Mouse (Mus musculus) limb, embryonic 11.5 days (tissue): Measurements from ENCODE around the gene Tmem217. TPM values are rescaled to one million over a fixed set of nuclear protein-coding genes. Genes with fewer than 3 reads are reported as not detected.
A peak's percentile ranks its signal among the peaks of the same experiment; 100 is the strongest.
"Not testable (repeated sequence)": the region's sequence is repeated elsewhere in the genome, so short reads cannot be mapped to it uniquely, and the experiment has no call there.

Experiments used
- ATAC-seq: fragments of 200-750 bp; cut with Nextera tagmentation; 2 replicates; pipeline ENCODE4 v1.8.0; 2017; ENCODE audit warnings: low read depth; ENCODE audit not compliant: insufficient number of reproducible peaks, low FRiP score, low TSS enrichment
- DNase-seq: peaks from one replicate; pipeline ENCODE4 v3.0.0-alpha.2; 2015; ENCODE audit warnings: low spot score
- H3K27ac ChIP-seq: fragments of 300-500 bp; sonication (generic); replicated peaks from 2 replicates; pipeline ENCODE4 v1.5.1; 2014; ENCODE audit warnings: low read depth, mild to moderate bottlenecking, low read length
- H3K27me3 ChIP-seq: fragments of 300-500 bp; sonication (generic); 2 replicates; pipeline ENCODE4 v1.6.1; 2014; ENCODE audit warnings: mild to moderate bottlenecking, low read length, mixed read lengths; ENCODE audit not compliant: control insufficient read depth, insufficient read depth
- H3K36me3 ChIP-seq: fragments of 300-500 bp; sonication (generic); 2 replicates; pipeline ENCODE4 v1.6.1; 2014; ENCODE audit warnings: mild to moderate bottlenecking, low read length, moderate library complexity, mixed read lengths; ENCODE audit not compliant: control insufficient read depth, insufficient read depth
- H3K4me1 ChIP-seq: fragments of 300-500 bp; sonication (generic); 2 replicates; pipeline ENCODE4 v1.6.1; 2014; ENCODE audit warnings: low read length, mixed read lengths; ENCODE audit not compliant: control insufficient read depth, insufficient read depth
- H3K4me2 ChIP-seq: fragments of 300-500 bp; sonication (generic); 2 replicates; pipeline ENCODE4 v1.6.1; 2014; ENCODE audit warnings: low read depth, mild to moderate bottlenecking, moderate library complexity; ENCODE audit not compliant: severe bottlenecking
- H3K4me3 ChIP-seq: fragments of 300-500 bp; sonication (generic); 2 replicates; pipeline ENCODE4 v1.5.1; 2014; ENCODE audit warnings: low read depth, low read length
- H3K9ac ChIP-seq: fragments of 300-500 bp; sonication (generic); 2 replicates; pipeline ENCODE4 v1.6.1; 2014; ENCODE audit warnings: mild to moderate bottlenecking, low read length
- H3K9me3 ChIP-seq: fragments of 300-500 bp; sonication (generic); 2 replicates; pipeline ENCODE4 v1.6.1; 2016; ENCODE audit warnings: low read length; ENCODE audit not compliant: control insufficient read depth
- WGBS: fragments of 180-500 bp; shearing (Covaris S2); extraction: QIAGEN DNeasy Blood & Tissue Kit; methylation state at CpG from one replicate; pipeline ENCODE4 v1.1.7; 2014; 5-methylcytosine and 5-hydroxymethylcytosine counted together
- polyA plus RNA-seq: library from polyadenylated mRNA; unstranded; fragments of >200 nt; fragmentation: Nextera tagmentation; extraction: Ambion mirVana; gene quantifications from 2 replicates; pipeline ENCODE4 v1.2.1, GENCODE M21; 2014

Tmem217 gene
- polyA plus RNA-seq, 1 experiment from 2014 or later: 0.43 TPM

- Histone ChIP-seq H3K27ac (no peak overlapping the region), H3K4me3 (no peak overlapping the region), H3K4me2 (no peak overlapping the region), H3K4me1 (no peaks in the 10 kb centered on the region), H3K9me3 (peaks cover 2% of the 10 kb centered on the region; the same call in 1 of the 2 replicates), H3K27me3 (no peaks in the 10 kb centered on the region), H3K9ac (no peak overlapping the region), H3K36me3 (no peaks in the 10 kb centered on the region)
- ATAC-seq (no peak), DNase-seq (no peak)
- WGBS: 87% methylated on average over 8 of the region's 8 CpGs
Observed at GRCm38 (mm10) chr17:29528568-29529187, 23.5 kb downstream of the Tmem217 start.

- no peak overlapping the region for H3K4me2 ChIP-seq
- peaks cover 2% of the 10 kb centered on the region; the same call in 1 of the 2 replicates for H3K9me3 ChIP-seq
- no peak for DNase-seq
- no peaks in the 10 kb centered on the region for H3K4me1 ChIP-seq
- H3K36me3 ChIP-seq: no peaks in the 10 kb centered on the region
- WGBS: 83% methylated on average over 2 of the region's 2 CpGs
- H3K9ac ChIP-seq: no peak overlapping the region
- no peak for ATAC-seq
- no peak overlapping the region for H3K4me3 ChIP-seq
- no peaks in the 10 kb centered on the region for H3K27me3 ChIP-seq
- H3K27ac ChIP-seq: no peak overlapping the region
Observed at GRCm38 (mm10) chr17:29525613-29526012, 26.6 kb downstream of the Tmem217 start.

- ATAC-seq (no peak), DNase-seq (no peak)
- 77% methylated on average over 8 of the region's 8 CpGs for WGBS
- no peaks in the 10 kb centered on the region for H3K36me3 ChIP-seq
- no peaks in the 10 kb centered on the region for H3K9me3 ChIP-seq
- no peak overlapping the region for H3K9ac ChIP-seq
- H3K4me3 ChIP-seq: no peak overlapping the region
- H3K27ac ChIP-seq: no peak overlapping the region
- H3K4me2 ChIP-seq: no peak overlapping the region
- H3K4me1 ChIP-seq: no peaks in the 10 kb centered on the region
- H3K27me3 ChIP-seq: no peaks in the 10 kb centered on the region
Observed at GRCm38 (mm10) chr17:29519731-29520130, 32.5 kb downstream of the Tmem217 start.

DNA sequence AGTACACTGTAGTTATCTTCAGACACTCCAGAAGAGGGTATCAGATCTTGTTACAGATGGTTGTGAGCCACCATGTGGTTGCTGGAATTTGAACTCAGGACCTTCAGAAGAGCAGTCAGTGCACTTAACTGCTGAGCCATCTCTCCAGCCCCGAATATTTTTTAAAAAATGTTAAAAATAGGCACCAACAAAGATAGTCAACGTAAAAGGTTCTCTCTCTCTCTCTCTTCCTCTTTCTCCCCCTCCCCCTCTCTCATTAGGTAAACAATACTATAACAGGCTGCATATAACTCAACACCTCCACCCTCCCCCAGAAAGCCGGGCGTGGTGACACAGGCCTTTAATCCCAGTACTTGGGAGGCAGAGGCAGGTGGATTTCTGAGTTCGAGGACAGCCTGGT is 33.5 kb downstream of the Tmem217 start:
- not testable (repeated sequence) for H3K4me3 ChIP-seq, H3K4me2 ChIP-seq, H3K9ac ChIP-seq, H3K27me3 ChIP-seq, H3K9me3 ChIP-seq, ATAC-seq, H3K36me3 ChIP-seq, DNase-seq, H3K4me1 ChIP-seq, H3K27ac ChIP-seq
- WGBS: 94% methylated on average over 5 of the region's 5 CpGs

- DNase-seq: peak; percentile 88
- WGBS: 3% methylated on average over 11 of the region's 11 CpGs
- Histone ChIP-seq H3K9ac (0 out of 2 replicates have a peak overlapping the region, but pooled peaks have one; percentile 27), H3K27me3 (no peaks in the 10 kb centered on the region), H3K4me2 (no peak overlapping the region), H3K9me3 (no peaks in the 10 kb centered on the region), H3K4me1 (no peaks in the 10 kb centered on the region), H3K36me3 (no peaks in the 10 kb centered on the region), H3K27ac (no peak overlapping the region), H3K4me3 (no peak overlapping the region)
- ATAC-seq: no peak
Observed at GRCm38 (mm10) chr17:29514435-29514834, 37.8 kb downstream of the Tmem217 start.

DNA sequence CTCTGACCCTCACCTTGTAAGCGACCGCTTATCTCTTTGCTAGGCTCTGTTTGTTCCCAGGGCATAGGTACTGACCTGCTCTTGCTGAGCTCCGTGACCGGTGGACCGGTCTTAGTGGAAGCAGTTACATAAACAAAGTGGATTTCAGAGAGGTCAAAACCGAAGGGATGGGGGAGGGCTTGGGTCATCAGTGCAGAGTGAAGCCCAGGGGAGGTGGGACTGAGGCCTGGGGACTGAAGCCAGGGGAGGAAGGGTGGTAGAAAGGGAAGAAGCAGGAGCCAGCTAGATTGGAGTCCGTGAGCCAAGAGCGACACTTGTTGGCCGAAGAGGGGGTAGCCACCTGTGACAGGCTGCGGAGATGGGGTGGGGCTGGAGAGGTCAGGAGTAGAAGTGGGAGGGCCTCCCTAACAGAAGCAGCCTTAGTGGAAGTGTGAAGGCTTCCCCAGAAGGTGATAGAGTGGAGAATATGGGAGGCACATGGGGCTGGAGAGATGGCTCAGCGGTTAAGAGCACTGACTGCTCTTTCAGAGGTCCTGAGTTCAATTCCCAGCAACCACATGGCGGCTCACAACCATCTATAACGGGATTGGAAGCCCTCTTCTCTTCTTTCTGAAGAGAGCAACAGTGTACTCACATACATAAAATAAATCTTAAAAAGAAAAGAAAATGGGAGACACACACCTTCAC is 39.0 kb downstream of the Tmem217 start:
- no peak for ATAC-seq
- no peaks in the 10 kb centered on the region for H3K36me3 ChIP-seq
- peak; percentile 79 for DNase-seq
- no peaks in the 10 kb centered on the region for H3K27me3 ChIP-seq
- H3K27ac ChIP-seq: no peak overlapping the region
- H3K4me1 ChIP-seq: no peaks in the 10 kb centered on the region
- H3K9me3 ChIP-seq: no peaks in the 10 kb centered on the region
- H3K4me3 ChIP-seq: no peak overlapping the region
- H3K9ac ChIP-seq: no peak overlapping the region
- H3K4me2 ChIP-seq: no peak overlapping the region
- WGBS: 33% methylated on average over 13 of the region's 13 CpGs

DNA sequence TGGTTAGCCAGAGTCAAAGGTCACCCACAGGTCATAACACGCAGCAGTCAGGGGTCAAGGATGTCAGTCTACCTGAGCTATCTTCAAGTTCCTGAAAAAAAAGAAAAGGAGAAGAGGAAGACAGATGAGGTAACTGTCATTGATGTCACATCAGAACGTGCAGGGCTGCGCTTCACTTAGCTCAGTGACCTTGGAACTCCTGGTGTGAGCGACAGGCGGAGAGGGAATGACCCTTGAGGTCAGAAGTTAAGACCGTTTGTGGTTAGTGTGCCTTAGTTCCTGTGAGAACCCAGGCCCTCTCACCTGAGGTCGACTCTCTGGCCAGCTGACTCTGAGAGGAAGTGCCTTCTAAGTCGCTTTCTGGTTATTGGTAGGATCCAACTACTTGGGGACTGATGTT is 41.5 kb downstream of the Tmem217 start:
- Histone ChIP-seq H3K9ac (no peak overlapping the region), H3K27ac (no peak overlapping the region), H3K4me1 (no peaks in the 10 kb centered on the region), H3K36me3 (no peaks in the 10 kb centered on the region), H3K9me3 (no peaks in the 10 kb centered on the region), H3K4me3 (no peak overlapping the region), H3K4me2 (no peak overlapping the region), H3K27me3 (no peaks in the 10 kb centered on the region)
- no peak for ATAC-seq
- 55% methylated on average over 8 of the region's 8 CpGs for WGBS
- DNase-seq: no peak

GRCm38 (mm10) chr17:29508927-29509608 is 43.1 kb downstream of the Tmem217 start:
- H3K27me3 ChIP-seq: no peaks in the 10 kb centered on the region
- no peak for DNase-seq
- H3K9me3 ChIP-seq: no peaks in the 10 kb centered on the region
- H3K4me2 ChIP-seq: no peak overlapping the region
- no peak overlapping the region for H3K27ac ChIP-seq
- no peak overlapping the region for H3K9ac ChIP-seq
- WGBS: 84% methylated on average over 12 of the region's 12 CpGs
- ATAC-seq: no peak
- no peaks in the 10 kb centered on the region for H3K4me1 ChIP-seq
- H3K4me3 ChIP-seq: no peak overlapping the region
- no peaks in the 10 kb centered on the region for H3K36me3 ChIP-seq
